Mouse (Mus musculus) lung, embryonic 14.5 days (tissue): ENCODE results near the gene Nkx6-2. TPM values are rescaled to one million over a fixed set of nuclear protein-coding genes. Genes with fewer than 3 reads are reported as not detected.

ENCODE experiments used
- ATAC-seq: fragments of 200-750 bp; cut with Nextera tagmentation; 2 replicates; pipeline ENCODE4 v1.8.0; 2017; ENCODE audit warnings: mild to moderate bottlenecking, moderate TSS enrichment, moderate library complexity; ENCODE audit not compliant: insufficient read depth
- DNase-seq: peaks from one replicate; pipeline ENCODE4 v3.0.0-alpha.2; 2015
- H3K27ac ChIP-seq: fragments of 300-500 bp; sonication (generic); 2 replicates; pipeline ENCODE4 v1.5.1; 2014; ENCODE audit warnings: low read depth, mild to moderate bottlenecking, moderate library complexity
- H3K27me3 ChIP-seq: fragments of 300-500 bp; sonication (generic); 2 replicates; pipeline ENCODE4 v1.6.1; 2014; ENCODE audit warnings: low read length, control low read depth; ENCODE audit not compliant: insufficient read depth
- H3K36me3 ChIP-seq: fragments of 300-500 bp; sonication (generic); 2 replicates; pipeline ENCODE4 v1.6.1; 2014; ENCODE audit warnings: control low read depth; ENCODE audit not compliant: insufficient read depth
- H3K4me1 ChIP-seq: fragments of 300-500 bp; sonication (generic); 2 replicates; pipeline ENCODE4 v1.6.1; 2014; ENCODE audit warnings: antibody characterized with exemption, control low read depth; ENCODE audit not compliant: insufficient read depth
- H3K4me2 ChIP-seq: fragments of 300-500 bp; sonication (generic); 2 replicates; pipeline ENCODE4 v1.6.1; 2014; ENCODE audit warnings: mild to moderate bottlenecking
- H3K4me3 ChIP-seq: fragments of 300-500 bp; sonication (generic); 2 replicates; pipeline ENCODE4 v1.5.1; 2014; ENCODE audit warnings: low read depth, low read length
- H3K9ac ChIP-seq: fragments of 300-500 bp; sonication (generic); 2 replicates; pipeline ENCODE4 v1.6.1; 2014
- H3K9me3 ChIP-seq: fragments of 300-500 bp; sonication (generic); 2 replicates; pipeline ENCODE4 v1.6.1; 2016; ENCODE audit warnings: low read depth, low read length, control low read depth
- CTCF ChIP-seq: IDR thresholded peaks from 2 replicates; pipeline ENCODE4 v1.5.1; 2016; ENCODE audit warnings: antibody characterized with exemption, low read depth
- WGBS: fragments of 180-500 bp; shearing (Covaris S2); extraction: QIAGEN DNeasy Blood & Tissue Kit; methylation state at CpG from one replicate; pipeline ENCODE4 v1.1.7; 2014; 5-methylcytosine and 5-hydroxymethylcytosine counted together
- polyA plus RNA-seq: library from polyadenylated mRNA; unstranded; fragments of >200 nt; fragmentation: Nextera tagmentation; extraction: Ambion mirVana; gene quantifications from 2 replicates; pipeline ENCODE4 v1.2.1, GENCODE M21; 2014

Nkx6-2 gene
- polyA plus RNA-seq, 1 experiment from 2014 or later: not detected

DNA sequence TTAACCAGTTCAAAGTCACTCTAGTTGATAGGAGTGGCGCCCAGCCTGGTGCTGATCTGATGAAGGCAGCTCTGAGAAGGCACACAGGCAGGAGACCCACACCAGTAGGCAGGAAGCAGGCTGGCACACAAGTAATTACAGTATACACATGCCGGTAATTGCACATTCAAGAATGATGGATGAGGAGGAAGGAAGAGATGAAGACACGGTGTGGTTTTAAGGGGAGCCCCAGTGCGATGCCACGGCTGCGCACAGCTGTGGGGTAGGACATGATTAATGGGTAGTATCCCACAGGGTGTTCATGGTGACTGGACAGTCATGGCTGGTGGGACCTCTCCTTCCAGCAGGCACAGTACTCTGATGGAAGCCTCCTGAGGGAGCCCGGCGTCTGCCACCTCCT lies 16.1 kb downstream of the Nkx6-2 start:
- no peak overlapping the region for H3K4me2 ChIP-seq
- peaks cover 32% of the 10 kb centered on the region; the same call in 1 of the 2 replicates for H3K36me3 ChIP-seq
- no peak overlapping the region for H3K9ac ChIP-seq
- no peak overlapping the region for H3K4me3 ChIP-seq
- no peak overlapping the region for H3K27ac ChIP-seq
- TF ChIP-seq CTCF: no peak
- no peaks in the 10 kb centered on the region for H3K27me3 ChIP-seq
- DNase-seq (no peak), ATAC-seq (peak; percentile 47; the same call in 1 of the 2 replicates)
- WGBS: 51% methylated on average over 8 of the region's 8 CpGs
- H3K4me1 ChIP-seq: no peaks in the 10 kb centered on the region
- no peaks in the 10 kb centered on the region for H3K9me3 ChIP-seq

DNA sequence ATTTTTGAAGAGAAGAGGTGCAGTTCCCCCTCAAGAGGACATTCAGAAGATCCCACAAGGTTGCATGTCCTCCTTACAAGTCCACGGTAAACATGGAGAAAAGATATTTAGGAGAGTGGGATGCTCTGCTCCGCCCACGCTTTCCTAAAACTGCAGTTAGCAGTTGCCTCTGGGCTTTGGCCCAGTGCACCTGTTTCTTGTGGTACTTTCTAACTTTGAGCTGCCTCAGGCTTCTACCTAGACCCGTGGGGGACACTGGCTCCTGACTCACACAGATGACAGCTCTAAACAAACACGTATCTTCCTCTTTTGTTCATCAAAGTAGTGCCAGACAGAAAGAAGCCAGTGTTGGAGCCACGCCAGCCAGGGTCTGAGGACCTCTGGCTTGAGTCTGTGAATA lies 16.6 kb downstream of the Nkx6-2 start:
- Histone ChIP-seq H3K4me2 (no peak overlapping the region), H3K9ac (no peak overlapping the region), H3K9me3 (no peaks in the 10 kb centered on the region), H3K27me3 (no peaks in the 10 kb centered on the region), H3K36me3 (peaks cover 32% of the 10 kb centered on the region; the same call in 1 of the 2 replicates), H3K27ac (no peak overlapping the region), H3K4me3 (no peak overlapping the region), H3K4me1 (no peaks in the 10 kb centered on the region)
- WGBS: 63% methylated on average over 6 of the region's 6 CpGs
- DNase-seq (peak; percentile 20), ATAC-seq (no peak)
- TF ChIP-seq CTCF: no peak

DNA sequence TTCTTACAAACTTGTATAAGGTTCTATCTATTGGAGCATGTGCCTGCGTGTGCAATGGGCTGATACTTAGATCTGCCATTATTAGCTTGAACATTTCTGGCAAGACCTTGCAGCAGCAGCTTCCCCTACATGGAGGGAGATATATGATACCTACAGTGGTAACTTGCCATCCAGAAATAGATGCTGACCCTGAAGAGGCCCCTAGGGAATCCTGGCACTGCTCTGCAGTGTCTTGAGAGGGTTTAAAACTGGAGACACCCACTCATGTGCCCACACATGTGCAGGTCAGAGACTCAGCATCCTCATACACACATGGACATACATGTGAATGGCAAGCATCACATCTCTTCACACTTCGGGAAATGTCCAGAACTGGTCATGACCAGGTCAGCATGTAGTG lies 18.4 kb downstream of the Nkx6-2 start:
- Histone ChIP-seq H3K4me3 (no peak overlapping the region), H3K27ac (no peak overlapping the region), H3K36me3 (peaks cover 39% of the 10 kb centered on the region; the same call in 1 of the 2 replicates), H3K9ac (no peak overlapping the region), H3K27me3 (no peaks in the 10 kb centered on the region), H3K4me1 (no peaks in the 10 kb centered on the region), H3K4me2 (no peak overlapping the region), H3K9me3 (no peaks in the 10 kb centered on the region)
- ATAC-seq (no peak), DNase-seq (no peak)
- WGBS: 96% methylated on average over 2 of the region's 2 CpGs
- TF ChIP-seq CTCF: no peak

- DNase-seq (no peak), ATAC-seq (no peak)
- H3K4me2 ChIP-seq: no peak overlapping the region
- H3K4me3 ChIP-seq: no peak overlapping the region
- H3K27ac ChIP-seq: no peak overlapping the region
- no peak for TF ChIP-seq CTCF
- no peak overlapping the region for H3K9ac ChIP-seq
- H3K36me3 ChIP-seq: peaks cover 46% of the 10 kb centered on the region; the same call in 1 of the 2 replicates
- H3K27me3 ChIP-seq: no peaks in the 10 kb centered on the region
- H3K9me3 ChIP-seq: no peaks in the 10 kb centered on the region
- H3K4me1 ChIP-seq: no peaks in the 10 kb centered on the region
- WGBS: 56% methylated on average over 4 of the region's 4 CpGs
Observed at GRCm38 (mm10) chr7:139563425-139563824, 19.2 kb downstream of the Nkx6-2 start.

GRCm38 (mm10) chr7:139559659-139560058 lies 22.9 kb downstream of the Nkx6-2 start:
- no peak for TF ChIP-seq CTCF
- ATAC-seq (no peak), DNase-seq (no peak)
- no peak overlapping the region for H3K9ac ChIP-seq
- H3K36me3 ChIP-seq: peaks cover 28% of the 10 kb centered on the region; the same call in 1 of the 2 replicates
- WGBS: 86% methylated on average over 10 of the region's 10 CpGs
- H3K27me3 ChIP-seq: no peaks in the 10 kb centered on the region
- no peak overlapping the region for H3K4me2 ChIP-seq
- no peak overlapping the region for H3K27ac ChIP-seq
- H3K4me3 ChIP-seq: no peak overlapping the region
- no peaks in the 10 kb centered on the region for H3K9me3 ChIP-seq
- H3K4me1 ChIP-seq: no peaks in the 10 kb centered on the region

GRCm38 (mm10) chr7:139556746-139557526 lies 25.7 kb downstream of the Nkx6-2 start:
- Histone ChIP-seq H3K27me3 (no peaks in the 10 kb centered on the region), H3K9me3 (no peaks in the 10 kb centered on the region), H3K4me1 (no peaks in the 10 kb centered on the region), H3K4me3 (no peak overlapping the region), H3K9ac (no peak overlapping the region), H3K27ac (no peak overlapping the region), H3K4me2 (no peak overlapping the region), H3K36me3 (0 out of 2 replicates have a peak, but pooled peaks cover 14% of the 10 kb centered on the region)
- WGBS: 62% methylated on average over 10 of the region's 10 CpGs
- no peak for TF ChIP-seq CTCF
- ATAC-seq (no peak), DNase-seq (no peak)

DNA sequence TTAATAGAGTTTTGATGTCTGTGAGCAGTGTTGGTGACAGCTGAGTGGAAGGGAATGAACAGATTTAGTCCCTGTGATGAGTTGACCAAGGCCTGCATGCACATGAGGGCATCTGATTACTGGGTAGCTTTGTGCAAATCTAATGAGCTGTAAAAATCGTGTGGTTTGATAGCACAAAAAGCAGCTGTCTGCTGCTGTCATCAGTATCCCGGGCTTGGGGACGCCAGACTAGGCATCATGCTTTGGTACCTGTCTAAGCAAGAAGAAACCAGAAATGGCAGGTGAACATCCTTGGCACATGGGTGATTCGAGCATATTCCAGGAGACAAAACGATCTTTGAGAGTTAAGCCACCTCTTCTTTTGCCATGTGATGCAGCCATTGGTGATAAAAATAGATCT lies 26.3 kb downstream of the Nkx6-2 start:
- no peak for ATAC-seq
- Histone ChIP-seq H3K27me3 (no peaks in the 10 kb centered on the region), H3K36me3 (0 out of 2 replicates have a peak, but pooled peaks cover 14% of the 10 kb centered on the region), H3K4me1 (no peaks in the 10 kb centered on the region), H3K9me3 (no peaks in the 10 kb centered on the region), H3K27ac (no peak overlapping the region), H3K4me3 (no peak overlapping the region), H3K9ac (no peak overlapping the region), H3K4me2 (no peak overlapping the region)
- no peak for DNase-seq
- TF ChIP-seq CTCF: no peak
- 75% methylated on average over 5 of the region's 5 CpGs for WGBS
